In the genomic region with DNA sequence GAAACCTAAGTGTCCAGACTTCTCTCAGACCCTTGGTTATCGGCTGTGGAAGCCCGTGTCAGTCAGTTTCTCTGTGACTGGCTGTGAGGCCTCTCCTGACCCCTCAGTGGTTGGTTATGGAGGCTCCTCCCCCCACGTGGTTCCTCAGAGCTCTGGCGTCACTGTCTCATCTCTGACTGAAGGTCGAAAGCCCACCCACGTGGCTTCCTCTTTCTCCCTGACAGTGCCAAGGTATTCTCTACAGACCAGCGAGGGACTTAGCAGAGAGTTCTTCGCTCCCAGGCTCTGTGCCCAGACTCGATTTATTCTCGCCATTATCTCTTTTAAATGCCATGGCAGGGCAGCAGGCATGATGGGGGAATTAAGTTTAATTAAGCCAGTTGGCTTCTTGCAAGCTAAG, we compare ENCODE assay signal across 9 mouse cellular contexts. TPM values are rescaled to one million over a fixed set of nuclear protein-coding genes. Genes with fewer than 3 reads are reported as not detected.
DNase-seq lines count a peak whose midpoint lies in the region; ATAC-seq and TF ChIP-seq lines count a peak whose summit lies in the region.
"Had no signal": no experiment of that assay in that cellular context is flagged by ENCODE, and none has a peak within 500 bp of the region (broad histone marks: within the 10 kb centered on the region; RNA-seq: fewer than 3 reads in every experiment).

No protein-coding gene starts in this region.

- no peaks in the 10 kb centered on the region for H3K9me3 ChIP-seq in liver, postnatal 0 days (ENCODE audit: low read length)
- no peaks in the 10 kb centered on the region for H3K9me3 ChIP-seq in liver, embryonic 12.5 days (replicated peaks)
- no peaks in the 10 kb centered on the region for H3K9me3 ChIP-seq in hindbrain, embryonic 16.5 days (ENCODE audit: control insufficient read depth, low read length)
- H3K9me3 ChIP-seq in forebrain, embryonic 11.5 days (ENCODE audit: control insufficient read depth, low read length), result no peaks in the 10 kb centered on the region

- 43% methylated on average over 10 of the region's 10 CpGs for WGBS in liver, postnatal 0 days (ENCODE audit: insufficient replicate concordance)
- 35% methylated on average over 10 of the region's 10 CpGs for WGBS in liver, embryonic 12.5 days (ENCODE audit: insufficient replicate concordance)
- 32% methylated on average over 10 of the region's 10 CpGs for WGBS in hindbrain, embryonic 16.5 days
- 59% methylated on average over 10 of the region's 10 CpGs for WGBS in forebrain, embryonic 11.5 days

- no peak for TF ChIP-seq EP300 in liver, postnatal 0 days (IDR thresholded peaks at IDR 0.05; ENCODE audit: low read depth)

- no peak for ATAC-seq in liver, postnatal 0 days
- no peak for ATAC-seq in liver, embryonic 12.5 days
- ATAC-seq in hindbrain, embryonic 16.5 days, result peak; percentile 56; the same call in 1 of the 2 replicates
- no peak for ATAC-seq in inflammation-experienced regulatory T-cells, adult 6 months
- no peak for ATAC-seq in forebrain, embryonic 11.5 days (replicated peaks; ENCODE audit: low FRiP score)

- no peaks in the 10 kb centered on the region for H3K27me3 ChIP-seq in liver, postnatal 0 days (ENCODE audit: insufficient read depth, low read length)
- no peaks in the 10 kb centered on the region for H3K27me3 ChIP-seq in liver, embryonic 12.5 days (replicated peaks)
- H3K27me3 ChIP-seq in hindbrain, embryonic 16.5 days (replicated peaks; ENCODE audit: control insufficient read depth, insufficient read depth, low read length), result no peaks in the 10 kb centered on the region
- no peaks in the 10 kb centered on the region for H3K27me3 ChIP-seq in forebrain, embryonic 11.5 days (ENCODE audit: control insufficient read depth, insufficient read depth, low read length)

- H3K4me3 ChIP-seq in liver, postnatal 0 days (ENCODE audit: low read depth, low read length), result no peak overlapping the region
- no peak overlapping the region for H3K4me3 ChIP-seq in liver, embryonic 12.5 days
- no peak overlapping the region for H3K4me3 ChIP-seq in hindbrain, embryonic 16.5 days (ENCODE audit: low read length)
- H3K4me3 ChIP-seq in forebrain, embryonic 11.5 days (ENCODE audit: low read depth, low read length), result no peak overlapping the region

- H3K4me1 ChIP-seq in liver, postnatal 0 days (ENCODE audit: insufficient read depth), result no peaks in the 10 kb centered on the region
- no peaks in the 10 kb centered on the region for H3K4me1 ChIP-seq in liver, embryonic 12.5 days
- peaks cover 9% of the 10 kb centered on the region; the same call in 1 of the 2 replicates for H3K4me1 ChIP-seq in hindbrain, embryonic 16.5 days (ENCODE audit: control insufficient read depth, insufficient read depth, low read depth, low read length)
- no peaks in the 10 kb centered on the region for H3K4me1 ChIP-seq in forebrain, embryonic 11.5 days (replicated peaks; ENCODE audit: control insufficient read depth, insufficient read depth, low read length)

- H3K27ac ChIP-seq in liver, postnatal 0 days (ENCODE audit: low read depth), result no peak overlapping the region
- H3K27ac ChIP-seq in liver, embryonic 12.5 days, result no peak overlapping the region
- no peak overlapping the region for H3K27ac ChIP-seq in hindbrain, embryonic 16.5 days (ENCODE audit: low read depth, low read length)
- no peak overlapping the region for H3K27ac ChIP-seq in forebrain, embryonic 11.5 days (ENCODE audit: low read depth, low read length)

- H3K36me3 ChIP-seq in liver, postnatal 0 days (replicated peaks; ENCODE audit: insufficient read depth, low read length), result no peaks in the 10 kb centered on the region
- H3K36me3 ChIP-seq in liver, embryonic 12.5 days, result no peaks in the 10 kb centered on the region
- no peaks in the 10 kb centered on the region for H3K36me3 ChIP-seq in hindbrain, embryonic 16.5 days (ENCODE audit: control insufficient read depth, insufficient read depth, low read length)
- H3K36me3 ChIP-seq in forebrain, embryonic 11.5 days (ENCODE audit: control insufficient read depth, insufficient read depth, low read length), result no peaks in the 10 kb centered on the region

- H3K9ac ChIP-seq in liver, postnatal 0 days (replicated peaks), result no peak overlapping the region
- no peak overlapping the region for H3K9ac ChIP-seq in liver, embryonic 12.5 days
- H3K9ac ChIP-seq in hindbrain, embryonic 16.5 days (ENCODE audit: low read depth, low read length), result no peak overlapping the region
- no peak overlapping the region for H3K9ac ChIP-seq in forebrain, embryonic 11.5 days (ENCODE audit: low read length)

- H3K4me2 ChIP-seq in liver, postnatal 0 days (ENCODE audit: low read depth, low read length), result no peak overlapping the region
- no peak overlapping the region for H3K4me2 ChIP-seq in liver, embryonic 12.5 days
- peak overlapping the region; percentile 13; the same call in 1 of the 2 replicates for H3K4me2 ChIP-seq in hindbrain, embryonic 16.5 days (ENCODE audit: low read length)
- H3K4me2 ChIP-seq in forebrain, embryonic 11.5 days (ENCODE audit: low read depth, low read length, severe bottlenecking), result no peak overlapping the region

- no peak for TF ChIP-seq CTCF in liver, postnatal 0 days (IDR thresholded peaks at IDR 0.05; ENCODE audit: low read depth)

- DNase-seq in embryo, embryonic 10 days (ENCODE audit: low spot score), result peak; percentile 9
- DNase-seq in embryo, embryonic 9.5 days (ENCODE audit: extremely low spot score), result no peak
- DNase-seq in liver, postnatal 0 days, result peak; percentile 18
- DNase-seq in MN1 (ENCODE audit: low spot score), result peak; percentile 48
- DNase-seq in forebrain, embryonic 11.5 days (ENCODE audit: low spot score), result no peak

RNA-seq across cellular contexts. Expression of a gene that starts 55.3 kb away (rescaled TPM):
- polyA plus RNA-seq in liver, postnatal 0 days (2015; fragmentation: Nextera tagmentation; extraction: Ambion mirVana), result not detected in 2 replicates
- 0.61 and 0.68 TPM in 2 replicates for polyA plus RNA-seq in liver, embryonic 12.5 days (2016; fragmentation: Nextera tagmentation; extraction: Ambion mirVana)
- polyA plus RNA-seq in hindbrain, embryonic 16.5 days (2015; fragmentation: Nextera tagmentation; extraction: Ambion mirVana), result 46.0 and 48.2 TPM in 2 replicates
- polyA plus RNA-seq in inflammation-experienced regulatory T-cells, adult 6 months (2017; shearing (Covaris generic)), result not detected
- polyA plus RNA-seq in forebrain, embryonic 11.5 days (2014; fragmentation: Nextera tagmentation; extraction: Ambion mirVana), result 19.1 and 25.1 TPM in 2 replicates
- polyA plus RNA-seq: liver, adult 2 months had no signal

Comparison
In these comparisons a context has a peak if more than half of its experiments do, and no peak if none do; other contexts are left out.
1. DNase-seq: peak in embryo, embryonic 10 days (single experiment), liver, postnatal 0 days (single experiment) and MN1 (single experiment); none in embryo, embryonic 9.5 days (single experiment) and forebrain, embryonic 11.5 days (single experiment).
2. RNA of a gene that starts 55.3 kb away (polyA plus RNA-seq): 46.0 to 48.2 TPM in hindbrain, embryonic 16.5 days and 19.1 to 25.1 TPM in forebrain, embryonic 11.5 days; 0.61 to 0.68 TPM in liver, embryonic 12.5 days, not detected in inflammation-experienced regulatory T-cells, adult 6 months and not detected in liver, postnatal 0 days; every median in the first group is over 10 times any median in the second.